Mouse (Mus musculus): ENCODE results near the gene Sept9. TPM values are rescaled to one million over a fixed set of nuclear protein-coding genes. Genes with fewer than 3 reads are reported as not detected.
"Not testable (repeated sequence)": the region's sequence is repeated elsewhere in the genome, so short reads cannot be mapped to it uniquely, and the experiment has no call there.

Gene Sept9
- polyA plus RNA-seq, 1 experiment from 2014 or later, result 78.9 TPM

DNA sequence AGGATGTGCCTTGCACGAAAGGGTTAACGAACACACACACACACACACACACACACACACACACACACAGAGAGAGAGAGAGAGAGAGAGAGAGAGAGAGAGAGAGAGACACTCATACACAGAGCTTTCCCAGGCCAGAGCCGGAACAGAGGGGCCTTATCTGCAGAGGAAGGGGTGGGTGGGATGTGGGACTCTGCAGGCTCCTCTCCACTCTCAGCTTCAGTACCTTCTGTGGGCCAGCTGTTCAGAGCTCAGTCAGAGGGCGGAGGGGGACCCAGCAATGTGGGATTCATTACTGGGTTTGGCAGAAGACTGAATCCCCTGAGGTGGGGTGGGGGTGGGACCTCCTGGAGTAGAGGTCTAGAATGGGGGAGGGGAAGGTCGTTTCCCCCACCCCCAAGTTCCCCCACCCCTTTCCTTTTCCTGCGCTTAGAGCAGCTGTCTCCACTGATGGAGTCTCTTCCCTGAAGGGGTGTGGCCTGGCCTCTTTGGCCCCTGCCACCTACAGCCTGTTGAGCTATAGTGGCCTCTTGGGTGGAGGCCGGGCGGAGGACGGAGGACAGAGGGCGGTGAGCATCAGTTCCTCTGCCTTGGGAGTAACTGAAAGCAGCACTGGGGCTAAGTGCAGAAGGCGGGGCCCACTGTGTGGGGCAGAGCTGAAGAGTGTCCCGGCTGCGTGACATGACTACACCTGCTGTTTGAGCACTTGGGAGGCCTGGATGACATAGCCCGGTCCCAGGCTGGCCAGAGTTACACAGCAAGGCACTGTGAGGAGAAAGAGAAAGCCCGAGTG, 120.3 kb downstream of the Sept9 start:
- Histone ChIP-seq H3K27me3 (ENCODE audit: control insufficient read depth, insufficient read depth, low read length) (no peaks in the 10 kb centered on the region), H3K4me1 (ENCODE audit: control insufficient read depth, insufficient read depth, low read length) (peaks cover 80% of the 10 kb centered on the region), H3K27ac (ENCODE audit: low read depth, low read length) (peak overlapping the region; percentile 92), H3K9me3 (replicated peaks; ENCODE audit: control insufficient read depth, low read length) (no peaks in the 10 kb centered on the region), H3K4me2 (peak overlapping the region; percentile 43), H3K9ac (ENCODE audit: low read depth, low read length) (peak overlapping the region; percentile 50; the same call in 1 of the 2 replicates), H3K4me3 (ENCODE audit: low read depth, low read length) (no peak overlapping the region), H3K36me3 (ENCODE audit: control insufficient read depth, insufficient read depth, low read length) (no peaks in the 10 kb centered on the region)
- peak; percentile 76 for ATAC-seq (replicated peaks; ENCODE audit: insufficient number of reproducible peaks, low FRiP score, low TSS enrichment)
- WGBS (ENCODE audit: insufficient replicate concordance), result 10% methylated on average over 15 of the region's 15 CpGs

DNA sequence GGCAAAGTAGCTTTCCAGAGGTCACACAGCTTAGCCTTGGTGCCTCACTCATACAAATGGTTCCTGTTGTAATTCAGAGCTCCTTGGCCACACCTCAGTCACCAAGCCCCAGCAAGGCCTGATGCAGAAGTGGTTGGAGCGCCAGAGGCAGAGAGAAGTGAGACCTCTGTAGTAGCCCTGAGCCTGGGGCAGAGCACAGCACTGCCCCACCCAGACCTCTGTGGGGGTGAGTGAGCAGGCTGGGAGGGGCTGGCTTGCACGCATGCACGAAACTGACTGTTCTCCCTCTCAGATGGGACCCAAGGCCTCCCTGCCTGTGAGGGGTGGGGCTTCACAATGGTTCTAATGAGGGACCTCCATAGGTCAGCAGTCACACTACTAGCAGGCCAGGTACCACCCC, 121.0 kb downstream of the Sept9 start:
- 56% methylated on average over 3 of the region's 3 CpGs for WGBS (ENCODE audit: insufficient replicate concordance)
- H3K4me1 ChIP-seq (ENCODE audit: control insufficient read depth, insufficient read depth, low read length), result peaks cover 80% of the 10 kb centered on the region
- no peaks in the 10 kb centered on the region for H3K27me3 ChIP-seq (ENCODE audit: control insufficient read depth, insufficient read depth, low read length)
- H3K4me2 ChIP-seq, result peak overlapping the region; percentile 43
- H3K9ac ChIP-seq (ENCODE audit: low read depth, low read length), result no peak overlapping the region
- no peaks in the 10 kb centered on the region for H3K36me3 ChIP-seq (ENCODE audit: control insufficient read depth, insufficient read depth, low read length)
- peak overlapping the region; percentile 77 for H3K27ac ChIP-seq (ENCODE audit: low read depth, low read length)
- no peak overlapping the region for H3K4me3 ChIP-seq (ENCODE audit: low read depth, low read length)
- H3K9me3 ChIP-seq (replicated peaks; ENCODE audit: control insufficient read depth, low read length), result no peaks in the 10 kb centered on the region
- ATAC-seq (replicated peaks; ENCODE audit: insufficient number of reproducible peaks, low FRiP score, low TSS enrichment), result no peak

DNA sequence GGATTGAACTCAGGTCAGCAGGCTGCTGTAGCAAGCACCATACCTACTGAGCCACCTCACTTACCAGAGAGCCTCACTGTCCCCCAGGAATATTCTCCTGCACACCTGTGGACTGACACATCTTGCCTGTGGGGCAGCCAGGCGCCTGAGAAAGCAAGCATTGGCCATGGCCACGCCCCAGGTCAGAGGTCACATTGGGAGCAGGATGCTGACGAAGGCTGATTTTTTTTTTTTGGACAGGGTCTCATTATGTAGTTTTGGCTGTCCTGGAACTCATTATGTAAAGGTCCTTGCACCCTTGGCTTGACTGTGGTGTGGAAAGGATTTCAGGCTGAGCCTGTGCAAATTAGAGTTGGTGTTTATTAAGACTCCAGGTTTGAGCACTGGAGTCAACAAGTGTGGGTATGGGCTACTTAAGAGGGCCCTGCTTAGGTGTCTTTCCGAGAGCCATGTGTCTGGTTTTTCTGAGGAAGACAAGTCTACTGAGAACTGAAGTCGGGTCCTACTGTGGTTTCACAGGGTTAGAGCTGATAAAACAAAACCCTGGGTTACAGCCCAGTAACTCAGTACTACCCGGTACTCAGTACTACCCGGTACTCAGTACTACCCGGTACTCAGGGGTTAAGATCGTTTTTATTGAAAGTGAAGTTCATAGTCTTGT, 122.0 kb downstream of the Sept9 start:
- Histone ChIP-seq H3K4me2 (no peak overlapping the region), H3K27ac (ENCODE audit: low read depth, low read length) (0 out of 2 replicates have a peak overlapping the region, but pooled peaks have one; percentile 43), H3K27me3 (ENCODE audit: control insufficient read depth, insufficient read depth, low read length) (no peaks in the 10 kb centered on the region), H3K4me1 (ENCODE audit: control insufficient read depth, insufficient read depth, low read length) (peaks cover 87% of the 10 kb centered on the region), H3K9ac (ENCODE audit: low read depth, low read length) (no peak overlapping the region), H3K9me3 (replicated peaks; ENCODE audit: control insufficient read depth, low read length) (no peaks in the 10 kb centered on the region), H3K4me3 (ENCODE audit: low read depth, low read length) (no peak overlapping the region), H3K36me3 (ENCODE audit: control insufficient read depth, insufficient read depth, low read length) (no peaks in the 10 kb centered on the region)
- 71% methylated on average over 9 of the region's 9 CpGs for WGBS (ENCODE audit: insufficient replicate concordance)
- ATAC-seq (replicated peaks; ENCODE audit: insufficient number of reproducible peaks, low FRiP score, low TSS enrichment), result no peak

DNA sequence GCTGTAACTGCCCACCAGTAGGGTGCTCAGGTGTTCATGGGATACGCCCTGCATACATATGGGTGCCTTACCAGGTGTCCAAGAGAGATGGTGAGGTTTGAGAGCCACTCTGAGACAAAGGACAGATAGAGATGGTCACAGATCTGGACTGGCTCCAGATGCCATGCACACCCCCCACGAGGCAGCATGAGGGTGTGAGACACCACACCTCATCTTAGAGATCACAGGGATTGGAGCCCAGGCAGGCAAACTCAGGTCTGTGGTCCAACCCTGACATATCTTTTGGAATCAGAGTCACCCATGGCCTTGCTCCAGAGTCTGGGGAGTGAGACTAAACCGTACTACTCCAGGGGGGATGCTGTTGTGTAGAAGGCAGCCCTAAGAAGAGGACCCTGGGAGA, 122.8 kb downstream of the Sept9 start:
- no peaks in the 10 kb centered on the region for H3K9me3 ChIP-seq (replicated peaks; ENCODE audit: control insufficient read depth, low read length)
- H3K4me1 ChIP-seq (ENCODE audit: control insufficient read depth, insufficient read depth, low read length), result peaks cover 86% of the 10 kb centered on the region
- no peak overlapping the region for H3K9ac ChIP-seq (ENCODE audit: low read depth, low read length)
- no peak overlapping the region for H3K27ac ChIP-seq (ENCODE audit: low read depth, low read length)
- ATAC-seq (replicated peaks; ENCODE audit: insufficient number of reproducible peaks, low FRiP score, low TSS enrichment), result no peak
- no peaks in the 10 kb centered on the region for H3K27me3 ChIP-seq (ENCODE audit: control insufficient read depth, insufficient read depth, low read length)
- no peak overlapping the region for H3K4me3 ChIP-seq (ENCODE audit: low read depth, low read length)
- no peaks in the 10 kb centered on the region for H3K36me3 ChIP-seq (ENCODE audit: control insufficient read depth, insufficient read depth, low read length)
- WGBS (ENCODE audit: insufficient replicate concordance), result 86% methylated on average over 3 of the region's 3 CpGs
- no peak overlapping the region for H3K4me2 ChIP-seq

DNA sequence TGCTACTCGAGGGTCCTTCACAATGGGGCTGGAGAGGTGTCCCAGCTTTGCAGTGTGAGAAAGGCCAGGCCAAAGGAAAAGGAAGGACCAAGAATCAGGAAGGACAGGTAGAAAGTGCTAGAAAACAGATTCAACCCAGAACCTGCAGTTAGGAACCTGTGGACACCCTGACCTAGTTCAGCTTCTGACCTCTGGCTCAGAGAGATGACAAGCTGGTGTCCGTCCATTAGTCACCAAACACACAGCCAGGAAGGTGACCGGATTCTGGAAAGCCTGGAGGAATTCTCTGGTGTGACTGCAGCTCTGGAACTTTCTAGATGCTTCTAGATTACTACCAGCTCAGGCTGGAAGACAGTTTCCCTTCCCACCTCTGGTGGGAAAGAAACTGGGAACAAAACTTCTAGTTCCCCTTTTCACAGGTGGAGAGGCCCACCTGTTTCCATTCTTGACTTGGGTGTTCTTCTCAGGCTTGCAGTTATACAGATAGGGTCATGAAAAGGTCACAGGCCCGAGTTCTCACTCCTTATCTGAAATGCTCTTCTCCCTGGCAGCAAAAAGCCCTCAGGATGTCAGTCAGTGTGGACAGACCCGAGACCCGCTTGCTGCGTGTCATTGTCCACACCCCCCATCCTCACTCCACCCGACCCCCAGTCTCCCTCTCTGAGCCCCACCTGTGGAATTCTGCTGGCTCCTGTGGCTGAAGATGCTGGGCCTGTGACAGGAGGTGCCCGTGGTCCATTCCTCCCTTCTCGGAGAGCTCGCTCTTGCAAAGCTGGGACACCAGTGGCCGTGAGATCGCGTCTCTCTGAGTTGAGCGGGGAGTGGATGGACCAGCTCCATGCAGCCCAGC, 123.5 kb downstream of the Sept9 start:
- peaks cover 79% of the 10 kb centered on the region for H3K4me1 ChIP-seq (ENCODE audit: control insufficient read depth, insufficient read depth, low read length)

DNA sequence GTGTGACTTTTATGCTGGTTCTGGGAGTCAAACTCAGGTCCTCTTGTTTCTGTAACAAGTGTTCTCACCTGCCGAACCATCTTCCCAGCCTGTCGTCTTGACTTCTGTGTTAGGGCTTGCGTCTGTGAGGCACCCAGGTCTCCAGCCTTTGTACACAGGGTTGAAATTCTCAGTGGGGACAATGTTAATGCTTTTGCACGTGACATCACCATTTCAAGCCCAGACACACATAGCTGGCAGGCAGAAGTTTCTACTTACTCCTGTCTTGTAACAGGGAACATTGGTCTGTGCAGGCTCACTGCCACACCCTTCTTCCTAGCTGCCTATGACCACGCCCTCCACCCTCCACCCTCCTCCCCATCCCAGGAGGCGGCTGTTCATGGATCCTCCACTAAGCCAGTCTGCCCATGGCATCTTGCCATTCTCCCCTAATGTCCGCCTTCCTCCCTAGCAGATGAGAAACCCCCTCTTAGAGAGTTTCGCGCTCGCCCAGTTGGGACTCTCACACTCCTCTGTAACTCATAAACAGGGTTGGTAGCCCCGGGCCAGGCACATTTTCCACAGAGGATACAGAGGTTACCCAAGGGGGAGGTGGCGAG, 124.6 kb downstream of the Sept9 start:
- Histone ChIP-seq H3K27ac (ENCODE audit: low read depth, low read length) (no peak overlapping the region; the same call in 1 of the 2 replicates), H3K4me2 (no peak overlapping the region), H3K27me3 (ENCODE audit: control insufficient read depth, insufficient read depth, low read length) (no peaks in the 10 kb centered on the region), H3K4me3 (ENCODE audit: low read depth, low read length) (no peak overlapping the region), H3K36me3 (ENCODE audit: control insufficient read depth, insufficient read depth, low read length) (no peaks in the 10 kb centered on the region), H3K9me3 (replicated peaks; ENCODE audit: control insufficient read depth, low read length) (no peaks in the 10 kb centered on the region), H3K4me1 (ENCODE audit: control insufficient read depth, insufficient read depth, low read length) (peaks cover 68% of the 10 kb centered on the region), H3K9ac (ENCODE audit: low read depth, low read length) (no peak overlapping the region)
- WGBS (ENCODE audit: insufficient replicate concordance), result 76% methylated on average over 12 of the region's 12 CpGs
- ATAC-seq (replicated peaks; ENCODE audit: insufficient number of reproducible peaks, low FRiP score, low TSS enrichment), result no peak

More for the DNA sequence above, 123.5 kb downstream of the Sept9 start:
- no peak overlapping the region for H3K4me2 ChIP-seq
- H3K27ac ChIP-seq (ENCODE audit: low read depth, low read length), result no peak overlapping the region
- H3K36me3 ChIP-seq (ENCODE audit: control insufficient read depth, insufficient read depth, low read length), result no peaks in the 10 kb centered on the region
- H3K4me3 ChIP-seq (ENCODE audit: low read depth, low read length), result no peak overlapping the region
- no peaks in the 10 kb centered on the region for H3K27me3 ChIP-seq (ENCODE audit: control insufficient read depth, insufficient read depth, low read length)
- ATAC-seq (replicated peaks; ENCODE audit: insufficient number of reproducible peaks, low FRiP score, low TSS enrichment), result no peak
- no peak overlapping the region for H3K9ac ChIP-seq (ENCODE audit: low read depth, low read length)
- WGBS (ENCODE audit: insufficient replicate concordance), result 54% methylated on average over 15 of the region's 15 CpGs
- H3K9me3 ChIP-seq (replicated peaks; ENCODE audit: control insufficient read depth, low read length), result no peaks in the 10 kb centered on the region

DNA sequence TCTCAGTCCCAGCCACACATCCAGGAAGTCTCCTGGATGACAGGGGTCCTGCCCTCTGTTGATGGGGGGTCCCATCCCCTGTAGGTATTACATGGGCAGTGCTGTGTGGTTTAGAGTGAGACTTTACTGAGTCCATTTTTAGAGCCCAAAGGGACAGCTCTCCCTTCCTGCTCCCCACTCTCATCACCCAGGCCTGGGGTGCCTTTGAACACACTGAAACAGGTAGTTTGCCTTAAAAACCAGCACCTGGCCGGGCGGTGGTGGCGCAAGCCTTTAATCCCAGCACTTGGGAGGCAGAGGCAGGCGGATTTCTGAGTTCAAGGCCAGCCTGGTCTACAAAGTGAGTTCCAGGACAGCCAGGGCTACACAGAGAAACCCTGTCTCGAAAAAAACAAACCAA, 125.3 kb downstream of the Sept9 start:
- H3K4me3 ChIP-seq (ENCODE audit: low read depth, low read length); H3K27ac ChIP-seq (ENCODE audit: low read depth, low read length); H3K4me2 ChIP-seq; H3K36me3 ChIP-seq (ENCODE audit: control insufficient read depth, insufficient read depth, low read length); H3K9me3 ChIP-seq (replicated peaks; ENCODE audit: control insufficient read depth, low read length); H3K27me3 ChIP-seq (ENCODE audit: control insufficient read depth, insufficient read depth, low read length); H3K9ac ChIP-seq (ENCODE audit: low read depth, low read length); ATAC-seq (replicated peaks; ENCODE audit: insufficient number of reproducible peaks, low FRiP score, low TSS enrichment): not testable (repeated sequence)
- peaks cover 62% of the 10 kb centered on the region for H3K4me1 ChIP-seq (ENCODE audit: control insufficient read depth, insufficient read depth, low read length)
- WGBS (ENCODE audit: insufficient replicate concordance), result 82% methylated on average over 5 of the region's 5 CpGs

DNA sequence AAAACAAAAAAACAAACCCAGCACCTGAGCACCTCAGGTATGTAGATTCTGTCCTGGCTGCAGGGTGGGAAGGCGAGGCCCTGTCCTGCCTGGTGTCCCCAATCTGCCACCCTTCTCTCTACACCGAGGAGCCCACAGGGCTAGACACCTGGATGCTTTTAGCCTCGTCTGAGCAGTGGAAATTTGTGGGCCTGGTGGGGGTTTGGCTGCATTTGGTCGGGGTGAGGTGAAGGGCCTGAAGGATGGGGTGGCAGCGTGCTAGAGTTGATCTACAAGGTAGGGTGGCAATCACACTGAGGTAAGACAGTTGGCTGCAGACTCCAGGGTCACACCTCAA, 125.6 kb downstream of the Sept9 start:
- no peak for ATAC-seq (replicated peaks; ENCODE audit: insufficient number of reproducible peaks, low FRiP score, low TSS enrichment)
- H3K4me1 ChIP-seq (ENCODE audit: control insufficient read depth, insufficient read depth, low read length), result peaks cover 62% of the 10 kb centered on the region
- WGBS (ENCODE audit: insufficient replicate concordance), result 56% methylated on average over 5 of the region's 5 CpGs
- H3K27ac ChIP-seq (ENCODE audit: low read depth, low read length), result no peak overlapping the region
- H3K9me3 ChIP-seq (replicated peaks; ENCODE audit: control insufficient read depth, low read length), result no peaks in the 10 kb centered on the region
- no peaks in the 10 kb centered on the region for H3K36me3 ChIP-seq (ENCODE audit: control insufficient read depth, insufficient read depth, low read length)
- no peaks in the 10 kb centered on the region for H3K27me3 ChIP-seq (ENCODE audit: control insufficient read depth, insufficient read depth, low read length)
- no peak overlapping the region for H3K4me3 ChIP-seq (ENCODE audit: low read depth, low read length)
- H3K9ac ChIP-seq (ENCODE audit: low read depth, low read length), result no peak overlapping the region
- H3K4me2 ChIP-seq, result no peak overlapping the region
